Mouse (Mus musculus): Measurements from ENCODE around the gene Taf4. TPM values are rescaled to one million over a fixed set of nuclear protein-coding genes. Genes with fewer than 3 reads are reported as not detected.
A peak's percentile ranks its signal among the peaks of the same experiment; 100 is the strongest.

Gene Taf4
- polyA plus RNA-seq, 1 experiment = 6.3 TPM

GRCm38 (mm10) chr2:179986437-179987022, 10.1 kb upstream of the Taf4 start:
- TF ChIP-seq MAX (IDR thresholded peaks at IDR 0.05; ENCODE audit: low read depth) (no peak), POLR2A (IDR thresholded peaks at IDR 0.05; ENCODE audit: insufficient read length, low read depth) (no peak), SRF (IDR thresholded peaks at IDR 0.05; ENCODE audit: control insufficient read depth, insufficient read length, low read depth) (no peak), E2F4 (IDR thresholded peaks at IDR 0.05; ENCODE audit: insufficient read depth) (no peak), MYOG (IDR thresholded peaks at IDR 0.05; ENCODE audit: control insufficient read depth in 1 of 3, insufficient read depth in 1 of 3, insufficient read length in 2 of 3, low read depth in 2 of 3) (no peak), REST (IDR thresholded peaks at IDR 0.05; ENCODE audit: insufficient read depth, insufficient read length) (no peak), MYOD1 (IDR thresholded peaks at IDR 0.05; ENCODE audit: control insufficient read depth in 1 of 3, insufficient read length in 2 of 3, low read depth in 2 of 3) (no peak), POLR2AphosphoS2 (IDR thresholded peaks at IDR 0.05; ENCODE audit: insufficient read length, low read depth) (no peak), TCF12 (IDR thresholded peaks at IDR 0.05; ENCODE audit: insufficient read depth, poor library complexity, severe bottlenecking) (no peak), USF1 (IDR thresholded peaks at IDR 0.05; ENCODE audit: low read depth) (no peak), TCF3 (IDR thresholded peaks at IDR 0.05; ENCODE audit: insufficient read length, low read depth) (no peak), CEBPB (IDR thresholded peaks at IDR 0.05; ENCODE audit: insufficient read depth, poor library complexity, severe bottlenecking) (no peak)
- Histone ChIP-seq H3K36me3 (ENCODE audit: control insufficient read depth, insufficient read depth) (no peaks in the 10 kb centered on the region), H3K4me2 (ENCODE audit: low read depth) (no peak overlapping the region), H3K79me2 (ENCODE audit: control insufficient read depth, insufficient read depth) (no peaks in the 10 kb centered on the region), H3K4me3 (no peak overlapping the region), H3ac (ENCODE audit: control insufficient read depth, insufficient read length) (no peak overlapping the region), H3K27me3 (ENCODE audit: control insufficient read depth, insufficient read depth, insufficient read length) (no peaks in the 10 kb centered on the region)

- no peaks in the 10 kb centered on the region for H3K79me2 ChIP-seq (ENCODE audit: control insufficient read depth, insufficient read depth)
- no peak overlapping the region for H3K4me3 ChIP-seq
- TF ChIP-seq CEBPB (IDR thresholded peaks at IDR 0.05; ENCODE audit: insufficient read depth, poor library complexity, severe bottlenecking) = no peak
- TF ChIP-seq TCF3 (IDR thresholded peaks at IDR 0.05; ENCODE audit: insufficient read length, low read depth) = no peak
- no peak for TF ChIP-seq USF1 (IDR thresholded peaks at IDR 0.05; ENCODE audit: low read depth)
- no peak for TF ChIP-seq REST (IDR thresholded peaks at IDR 0.05; ENCODE audit: insufficient read depth, insufficient read length)
- TF ChIP-seq E2F4 (IDR thresholded peaks at IDR 0.05; ENCODE audit: insufficient read depth) = no peak
- TF ChIP-seq POLR2A (IDR thresholded peaks at IDR 0.05; ENCODE audit: insufficient read length, low read depth) = no peak
- TF ChIP-seq SRF (IDR thresholded peaks at IDR 0.05; ENCODE audit: control insufficient read depth, insufficient read length, low read depth) = no peak
- TF ChIP-seq MAX (IDR thresholded peaks at IDR 0.05; ENCODE audit: low read depth) = no peak
- TF ChIP-seq MYOD1 (IDR thresholded peaks at IDR 0.05; ENCODE audit: control insufficient read depth in 1 of 3, insufficient read length in 2 of 3, low read depth in 2 of 3) = no peak
- TF ChIP-seq MYOG (IDR thresholded peaks at IDR 0.05; ENCODE audit: control insufficient read depth in 1 of 3, insufficient read depth in 1 of 3, insufficient read length in 2 of 3, low read depth in 2 of 3) = no peak
- no peak for TF ChIP-seq POLR2AphosphoS2 (IDR thresholded peaks at IDR 0.05; ENCODE audit: insufficient read length, low read depth)
- no peak for TF ChIP-seq TCF12 (IDR thresholded peaks at IDR 0.05; ENCODE audit: insufficient read depth, poor library complexity, severe bottlenecking)
- no peaks in the 10 kb centered on the region for H3K27me3 ChIP-seq (ENCODE audit: control insufficient read depth, insufficient read depth, insufficient read length)
- no peaks in the 10 kb centered on the region for H3K36me3 ChIP-seq (ENCODE audit: control insufficient read depth, insufficient read depth)
- H3K4me2 ChIP-seq (ENCODE audit: low read depth) = no peak overlapping the region
- no peak overlapping the region for H3ac ChIP-seq (ENCODE audit: control insufficient read depth, insufficient read length)
Observed at GRCm38 (mm10) chr2:179985695-179986094, 9.2 kb upstream of the Taf4 start.

- peak; percentile 27 for TF ChIP-seq TCF3 (IDR thresholded peaks at IDR 0.05; ENCODE audit: insufficient read length, low read depth)
- TF ChIP-seq USF1 (IDR thresholded peaks at IDR 0.05; ENCODE audit: low read depth) = no peak
- no peak for TF ChIP-seq MAX (IDR thresholded peaks at IDR 0.05; ENCODE audit: low read depth)
- peak in 1 of 3 experiments; percentile 24 for TF ChIP-seq MYOG (IDR thresholded peaks at IDR 0.05; ENCODE audit: control insufficient read depth in 1 of 3, insufficient read depth in 1 of 3, insufficient read length in 2 of 3, low read depth in 2 of 3)
- no peak for TF ChIP-seq TCF12 (IDR thresholded peaks at IDR 0.05; ENCODE audit: insufficient read depth, poor library complexity, severe bottlenecking)
- peak; percentile 84 to 98 (median 96) for TF ChIP-seq MYOD1 (IDR thresholded peaks at IDR 0.05; ENCODE audit: control insufficient read depth in 1 of 3, insufficient read length in 2 of 3, low read depth in 2 of 3)
- Histone ChIP-seq H3ac (ENCODE audit: control insufficient read depth, insufficient read length) (no peak overlapping the region), H3K4me3 (no peak overlapping the region), H3K79me2 (ENCODE audit: control insufficient read depth, insufficient read depth) (no peaks in the 10 kb centered on the region), H3K4me2 (ENCODE audit: low read depth) (peak overlapping the region; percentile 12), H3K27me3 (ENCODE audit: control insufficient read depth, insufficient read depth, insufficient read length) (no peaks in the 10 kb centered on the region), H3K36me3 (ENCODE audit: control insufficient read depth, insufficient read depth) (no peaks in the 10 kb centered on the region)
Observed at GRCm38 (mm10) chr2:179984830-179985229, 8.4 kb upstream of the Taf4 start.

- H3K27me3 ChIP-seq (ENCODE audit: control insufficient read depth, insufficient read depth, insufficient read length) = no peaks in the 10 kb centered on the region
- H3K4me2 ChIP-seq (ENCODE audit: low read depth) = no peak overlapping the region
- TF ChIP-seq MYOG (IDR thresholded peaks at IDR 0.05; ENCODE audit: control insufficient read depth in 1 of 3, insufficient read depth in 1 of 3, insufficient read length in 2 of 3, low read depth in 2 of 3) (no peak), TCF3 (IDR thresholded peaks at IDR 0.05; ENCODE audit: insufficient read length, low read depth) (no peak), CEBPB (IDR thresholded peaks at IDR 0.05; ENCODE audit: insufficient read depth, poor library complexity, severe bottlenecking) (no peak), MAX (IDR thresholded peaks at IDR 0.05; ENCODE audit: low read depth) (no peak), POLR2AphosphoS2 (IDR thresholded peaks at IDR 0.05; ENCODE audit: insufficient read length, low read depth) (no peak), POLR2A (IDR thresholded peaks at IDR 0.05; ENCODE audit: insufficient read length, low read depth) (no peak), SRF (IDR thresholded peaks at IDR 0.05; ENCODE audit: control insufficient read depth, insufficient read length, low read depth) (no peak)
- H3ac ChIP-seq (ENCODE audit: control insufficient read depth, insufficient read length) = no peak overlapping the region
- H3K36me3 ChIP-seq (ENCODE audit: control insufficient read depth, insufficient read depth) = no peaks in the 10 kb centered on the region
- no peak overlapping the region for H3K4me3 ChIP-seq
- no peaks in the 10 kb centered on the region for H3K79me2 ChIP-seq (ENCODE audit: control insufficient read depth, insufficient read depth)
Observed at GRCm38 (mm10) chr2:179982715-179983114, 6.3 kb upstream of the Taf4 start.

DNA sequence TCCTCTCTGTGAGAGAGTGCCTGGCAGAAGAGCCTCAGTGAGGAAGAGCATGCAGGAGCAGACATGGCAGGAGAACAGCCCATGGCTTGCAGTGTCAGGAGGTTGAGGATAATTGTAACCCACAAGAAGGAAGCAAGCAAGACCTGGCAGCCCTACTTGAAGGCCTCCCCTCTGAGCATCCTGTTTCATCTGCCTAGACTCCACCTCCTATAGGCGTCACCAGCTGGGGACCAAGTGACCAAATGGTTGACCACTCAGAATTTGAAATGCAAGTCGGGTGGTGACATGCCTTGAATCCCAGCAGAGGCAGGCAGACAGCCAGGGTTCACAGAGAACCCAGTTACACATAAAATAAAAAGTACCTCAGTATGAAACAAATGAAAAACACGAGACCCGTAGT, 4.2 kb upstream of the Taf4 start:
- TF ChIP-seq POLR2AphosphoS2 (IDR thresholded peaks at IDR 0.05; ENCODE audit: insufficient read length, low read depth) (no peak), TCF3 (IDR thresholded peaks at IDR 0.05; ENCODE audit: insufficient read length, low read depth) (no peak), REST (IDR thresholded peaks at IDR 0.05; ENCODE audit: insufficient read depth, insufficient read length) (no peak), MYOD1 (IDR thresholded peaks at IDR 0.05; ENCODE audit: control insufficient read depth in 1 of 3, insufficient read length in 2 of 3, low read depth in 2 of 3) (no peak), USF1 (IDR thresholded peaks at IDR 0.05; ENCODE audit: low read depth) (no peak), POLR2A (IDR thresholded peaks at IDR 0.05; ENCODE audit: insufficient read length, low read depth) (peak; percentile 30)
- Histone ChIP-seq H3K27me3 (ENCODE audit: control insufficient read depth, insufficient read depth, insufficient read length) (no peaks in the 10 kb centered on the region), H3K79me2 (ENCODE audit: control insufficient read depth, insufficient read depth) (no peaks in the 10 kb centered on the region), H3K36me3 (ENCODE audit: control insufficient read depth, insufficient read depth) (no peaks in the 10 kb centered on the region), H3K4me3 (no peak overlapping the region), H3ac (ENCODE audit: control insufficient read depth, insufficient read length) (no peak overlapping the region), H3K4me2 (ENCODE audit: low read depth) (peak overlapping the region; percentile 72)
